Mouse (Mus musculus): Measurements from ENCODE around the gene Shroom3.

Gene Shroom3

DNA sequence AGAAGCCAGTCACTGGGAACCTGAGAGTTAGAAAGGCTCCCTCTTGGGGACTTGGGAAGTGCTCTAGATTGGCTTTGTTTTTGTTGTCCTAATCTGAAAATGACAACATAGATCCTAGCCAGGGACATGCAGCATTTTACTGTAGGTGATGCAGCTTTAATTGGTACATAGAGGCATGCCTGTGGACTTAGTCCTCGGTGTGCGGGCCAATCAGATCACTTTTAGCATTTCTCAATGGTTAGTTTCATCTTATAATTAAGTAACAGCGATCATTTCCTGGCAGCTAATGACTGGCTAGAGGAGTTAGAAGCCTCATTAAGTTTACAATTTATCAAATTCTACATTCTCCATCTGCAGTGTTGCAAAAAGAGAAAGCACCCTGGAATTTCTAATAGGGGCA, 167.7 kb downstream of the Shroom3 start:
- no peak for DNase-seq (ENCODE audit: low spot score in 2 of 2)

DNA sequence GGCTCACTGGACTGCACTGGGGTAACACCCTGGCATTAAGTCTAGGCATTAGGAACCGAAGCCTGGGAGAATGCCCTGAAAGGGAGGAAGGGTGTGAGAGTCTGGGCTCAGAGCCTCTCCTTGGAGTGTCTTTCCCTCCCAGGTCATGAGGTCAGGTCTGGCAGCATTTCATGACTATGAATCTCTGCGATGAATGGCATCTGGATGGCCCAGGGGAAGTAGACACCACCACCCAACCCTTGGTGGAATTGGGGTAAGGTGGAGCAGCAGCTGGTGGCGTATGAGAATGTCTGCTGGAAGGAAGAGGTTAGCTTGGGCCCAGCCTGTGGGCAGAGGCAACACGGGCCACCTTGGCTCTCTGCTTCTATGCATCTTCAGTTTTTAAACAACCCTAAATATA, 171.7 kb downstream of the Shroom3 start:
- DNase-seq (ENCODE audit: low spot score in 2 of 2) = no peak

DNA sequence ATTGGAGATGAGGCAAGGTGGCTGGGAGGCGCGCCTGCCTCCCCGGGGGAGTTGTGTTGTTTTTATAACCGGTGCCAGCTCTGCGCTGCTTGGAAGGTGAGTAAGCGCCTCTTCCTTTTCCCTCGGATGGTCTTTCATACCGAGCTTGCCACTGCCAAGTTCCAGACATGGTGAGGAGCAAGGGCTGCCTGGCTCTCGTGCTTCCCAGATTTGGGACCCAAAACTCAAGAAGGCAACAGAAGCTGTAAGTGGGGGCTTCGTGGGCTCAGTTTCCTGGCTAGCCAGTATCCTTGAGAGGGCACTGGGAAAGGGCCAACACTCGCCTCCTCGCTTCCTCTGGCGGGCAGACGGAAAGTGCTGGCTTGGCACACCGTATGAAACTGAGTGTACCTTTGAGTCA, 173.1 kb downstream of the Shroom3 start:
- peak in 1 of 2 experiments; percentile 29 for DNase-seq (ENCODE audit: low spot score in 2 of 2)

DNA sequence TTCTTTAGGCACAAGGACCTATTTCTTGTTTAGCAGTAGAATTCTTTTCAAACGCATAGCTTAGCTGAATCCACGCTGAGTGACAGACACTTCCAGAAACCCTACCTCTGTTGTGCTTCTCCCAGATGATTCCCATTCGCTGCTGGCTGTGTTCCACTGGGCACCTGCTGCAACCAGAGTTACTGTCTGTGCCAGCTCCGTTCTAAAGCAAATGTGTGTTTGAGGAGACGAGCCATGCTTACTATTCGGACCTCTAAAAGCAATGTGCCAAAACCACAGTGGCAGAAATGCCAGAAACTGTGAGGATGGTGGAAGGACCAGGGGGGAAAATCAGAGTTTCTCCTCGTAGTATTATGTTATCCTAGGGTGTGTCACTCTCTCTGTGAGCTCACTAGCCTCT, 173.9 kb downstream of the Shroom3 start:
- DNase-seq (ENCODE audit: low spot score in 2 of 2) = peak; percentile 47 to 53

DNA sequence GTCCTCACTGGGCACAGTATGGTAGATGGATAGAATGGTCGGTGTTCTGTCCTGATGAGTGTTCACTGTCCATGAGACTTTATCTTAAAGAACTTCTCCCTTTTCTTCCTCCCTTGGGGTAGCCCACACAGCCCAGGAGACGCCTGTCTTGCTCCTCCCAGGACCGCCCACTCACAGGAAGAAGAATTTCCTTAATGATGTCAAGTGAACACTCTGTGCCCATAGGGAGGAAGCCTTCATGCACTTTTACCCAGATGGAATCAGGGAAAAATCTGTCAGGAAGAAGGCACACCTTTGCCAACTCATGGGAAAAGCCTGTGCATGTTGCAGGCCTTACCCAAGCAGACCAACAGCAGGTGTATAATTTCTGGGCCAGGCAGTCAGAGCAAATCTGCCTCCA, 174.9 kb downstream of the Shroom3 start:
- DNase-seq (ENCODE audit: low spot score in 2 of 2) = no peak

DNA sequence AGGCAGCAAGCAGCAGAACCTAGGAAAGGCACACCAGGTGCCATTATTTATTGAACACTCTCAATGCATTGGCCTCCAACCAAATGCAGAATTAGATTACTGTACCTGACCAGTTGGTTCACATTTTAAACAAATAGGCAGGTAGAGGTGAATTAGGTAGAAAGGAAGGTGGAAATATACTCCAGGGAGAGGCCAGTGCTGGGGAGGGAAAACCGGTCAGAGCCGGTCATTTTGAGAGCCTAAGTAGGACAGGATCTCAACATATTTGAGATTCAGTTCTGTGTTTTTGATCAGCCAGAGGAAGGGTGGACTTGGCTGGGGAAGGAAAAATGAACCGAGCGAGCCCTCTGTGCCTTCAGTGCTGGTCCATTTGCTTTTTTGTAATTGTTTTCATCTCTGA, 175.3 kb downstream of the Shroom3 start:
- no peak for DNase-seq (ENCODE audit: low spot score in 2 of 2)

DNA sequence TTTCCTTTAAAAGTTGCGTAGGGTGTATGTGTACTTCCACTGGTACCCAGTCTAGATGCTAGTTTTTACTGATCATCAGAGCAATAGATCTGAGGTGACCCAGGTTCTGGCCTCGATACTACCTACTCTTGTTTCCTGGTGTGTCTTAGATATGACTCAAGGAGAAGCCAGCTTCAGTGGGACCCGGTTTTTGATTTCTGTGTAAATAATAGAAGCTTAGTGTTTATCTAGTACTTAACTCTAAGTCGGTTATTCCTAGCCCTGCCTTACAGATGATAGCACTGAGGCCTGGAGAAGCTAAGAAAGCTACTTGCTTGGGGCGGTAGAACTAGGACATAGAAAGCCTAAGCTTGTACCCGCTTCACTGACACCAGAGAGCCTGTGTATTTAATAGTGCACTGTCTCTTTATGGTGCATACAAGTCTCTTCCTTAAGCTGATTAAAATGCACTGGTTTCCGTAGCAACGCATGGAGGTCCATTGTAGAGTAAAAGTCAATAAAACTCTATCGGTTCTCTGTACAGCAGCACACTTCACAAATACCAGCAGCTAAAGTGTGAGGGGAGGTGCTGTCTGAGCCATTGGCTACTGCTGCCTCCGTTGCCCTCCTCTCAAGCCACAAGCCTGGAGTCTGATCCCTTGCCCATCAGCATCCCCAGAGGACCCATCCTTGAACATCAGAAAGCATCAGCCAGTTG, 178.3 kb downstream of the Shroom3 start:
- DNase-seq (ENCODE audit: low spot score in 2 of 2) = peak in 1 of 2 experiments; percentile 42

DNA sequence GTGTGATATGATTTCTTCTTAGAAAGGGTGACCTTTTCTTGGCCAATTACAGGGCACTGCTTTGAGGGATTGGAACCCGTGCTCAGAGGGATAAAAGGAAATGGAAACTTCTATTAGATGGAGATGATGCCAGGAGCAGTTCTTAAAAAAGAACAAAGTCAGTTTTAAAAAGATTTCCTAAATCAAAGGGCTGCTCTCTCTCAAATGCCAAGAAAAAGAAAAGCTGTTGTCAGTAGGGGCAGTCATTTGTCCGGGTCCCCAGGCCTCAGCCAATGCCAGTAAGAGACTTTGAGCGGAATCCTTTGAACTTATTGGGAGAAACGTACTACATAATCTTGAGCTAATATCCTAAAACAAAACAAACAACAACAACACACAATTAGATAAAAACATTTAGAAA, 181.9 kb downstream of the Shroom3 start:
- no peak for DNase-seq (ENCODE audit: low spot score in 2 of 2)

DNA sequence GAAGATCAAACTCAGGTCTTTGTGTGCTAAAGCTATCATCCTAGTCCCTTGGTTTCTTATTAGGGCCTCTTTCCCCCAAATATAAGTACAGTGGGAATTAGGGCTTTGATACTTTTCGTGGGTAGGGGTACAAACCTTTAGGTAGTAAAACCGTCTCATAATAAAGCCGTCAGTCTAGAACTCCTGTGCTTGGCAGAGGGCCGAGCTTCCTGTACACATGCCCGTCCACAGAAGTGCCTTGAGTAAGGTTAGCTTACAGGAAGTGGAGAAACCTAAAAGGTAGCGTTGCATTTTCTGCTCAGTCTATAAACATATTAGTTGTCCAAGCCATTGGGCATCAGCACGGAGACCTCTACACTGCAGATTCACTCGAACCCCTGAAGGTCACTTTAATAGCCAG, 183.3 kb downstream of the Shroom3 start:
- no peak for DNase-seq (ENCODE audit: low spot score in 2 of 2)

DNA sequence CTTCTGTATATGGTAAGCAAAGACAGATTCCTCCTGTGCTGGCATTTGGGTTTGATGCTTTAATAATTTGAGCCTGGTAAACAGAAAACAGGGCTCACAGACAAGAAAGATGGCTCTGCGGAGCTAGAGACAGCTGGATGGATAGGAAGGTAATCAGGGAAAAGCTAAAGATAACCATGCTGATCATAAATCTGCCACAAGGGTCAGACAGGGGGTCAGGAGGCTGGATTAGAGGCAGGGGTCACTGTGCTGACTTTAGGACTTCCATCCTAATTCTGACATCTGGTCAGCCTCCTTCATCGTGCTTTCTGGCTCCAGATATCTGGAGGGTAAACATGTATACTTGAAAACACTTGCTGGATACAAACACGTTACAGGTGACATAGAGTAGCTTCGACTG, 184.0 kb downstream of the Shroom3 start:
- DNase-seq (ENCODE audit: low spot score in 2 of 2) = no peak

DNA sequence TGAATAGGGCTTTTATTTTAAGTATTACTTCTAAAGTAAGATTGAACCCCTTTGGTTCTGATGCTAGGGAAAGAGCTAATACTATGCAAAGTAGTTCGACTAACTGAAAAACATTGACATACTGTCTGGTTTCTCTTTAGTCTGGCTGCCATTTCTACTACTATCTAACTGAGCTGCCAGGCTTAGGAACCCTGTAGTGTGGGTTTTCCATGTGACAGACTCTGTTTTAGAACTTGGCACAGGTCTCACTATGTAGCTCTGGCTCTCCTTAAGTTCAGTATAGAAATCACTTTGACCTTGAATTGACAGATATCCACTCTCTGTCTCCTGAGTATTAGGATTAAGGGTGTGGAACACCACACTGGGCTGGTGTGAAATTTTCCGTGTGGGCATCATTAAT, 185.0 kb downstream of the Shroom3 start:
- DNase-seq (ENCODE audit: low spot score in 2 of 2) = no peak

DNA sequence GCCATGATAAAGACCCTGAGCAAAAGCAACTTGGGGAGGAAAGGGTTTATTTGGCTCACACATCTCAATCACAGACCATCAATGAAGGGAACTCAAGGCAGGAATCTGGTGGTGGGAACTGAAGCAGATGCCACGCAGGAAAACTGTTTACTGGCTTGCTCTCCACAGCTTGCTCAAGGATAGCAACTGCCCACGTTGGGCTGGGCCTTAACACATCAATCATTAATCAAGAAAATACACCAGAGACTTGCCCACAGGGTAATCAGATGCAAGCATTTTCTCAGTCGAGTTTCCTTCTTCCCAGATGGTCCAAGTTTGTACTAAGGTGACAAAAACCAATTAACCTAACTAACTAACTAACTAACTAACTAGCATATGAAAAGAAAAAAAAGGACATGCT, 187.8 kb downstream of the Shroom3 start:
- no peak for DNase-seq (ENCODE audit: low spot score in 2 of 2)

DNA sequence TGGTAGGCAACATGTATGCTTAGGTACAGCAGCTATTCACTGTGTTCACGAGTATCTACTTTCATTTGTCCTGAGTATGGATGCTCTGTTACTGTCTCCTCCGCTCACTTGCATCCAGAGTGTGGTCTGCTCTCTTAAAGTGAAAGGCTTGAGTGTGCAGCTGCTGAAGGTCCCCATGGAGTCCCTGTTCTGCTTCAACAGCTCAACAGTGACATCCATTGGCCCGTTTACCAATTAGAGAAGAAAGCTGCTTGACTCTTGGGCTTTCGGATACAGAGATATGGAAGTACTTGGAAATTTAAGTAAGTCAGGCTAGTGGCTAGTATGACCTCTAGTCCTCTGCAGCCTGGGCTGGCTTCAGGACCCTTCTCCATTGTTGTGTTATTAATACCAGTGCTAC, 188.9 kb downstream of the Shroom3 start:
- no peak for DNase-seq (ENCODE audit: low spot score in 2 of 2)

DNA sequence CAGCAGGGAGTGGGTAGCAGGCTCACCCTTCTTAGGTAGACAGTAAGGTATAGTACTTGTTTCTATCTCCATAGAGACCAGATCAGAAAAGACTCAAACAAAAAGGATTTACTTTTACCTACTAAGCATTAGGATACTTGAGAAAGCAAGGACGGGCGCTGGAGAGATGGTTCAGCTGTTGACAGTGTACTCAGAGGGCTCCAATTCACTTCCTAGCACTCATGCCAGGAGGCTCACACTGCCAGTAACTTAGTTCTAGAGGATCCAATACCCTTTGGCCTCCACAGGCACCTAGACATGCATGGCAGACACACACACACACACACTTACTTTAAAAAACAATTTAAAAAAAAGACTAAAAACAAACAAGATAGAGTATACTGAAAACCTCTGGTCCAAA, 189.8 kb downstream of the Shroom3 start:
- DNase-seq (ENCODE audit: low spot score in 2 of 2) = no peak

DNA sequence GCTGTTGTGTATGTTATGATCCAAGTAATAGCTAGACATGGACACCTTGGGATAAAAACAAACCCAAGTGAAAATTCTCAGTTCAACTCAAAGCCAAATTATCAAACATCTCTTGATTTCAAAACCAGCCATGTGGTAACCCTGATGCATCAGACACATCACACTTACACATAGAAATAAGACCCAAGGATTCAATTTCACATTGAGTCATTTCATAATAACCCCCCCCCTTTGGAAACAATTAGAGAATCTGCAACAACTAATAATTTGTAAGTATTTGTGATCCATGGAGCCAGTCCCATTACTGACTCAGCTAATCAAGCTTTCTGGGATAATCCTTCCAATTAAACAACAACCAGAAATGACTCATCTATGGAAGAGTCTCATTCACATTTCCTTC, 190.3 kb downstream of the Shroom3 start:
- no peak for DNase-seq (ENCODE audit: low spot score in 2 of 2)

DNA sequence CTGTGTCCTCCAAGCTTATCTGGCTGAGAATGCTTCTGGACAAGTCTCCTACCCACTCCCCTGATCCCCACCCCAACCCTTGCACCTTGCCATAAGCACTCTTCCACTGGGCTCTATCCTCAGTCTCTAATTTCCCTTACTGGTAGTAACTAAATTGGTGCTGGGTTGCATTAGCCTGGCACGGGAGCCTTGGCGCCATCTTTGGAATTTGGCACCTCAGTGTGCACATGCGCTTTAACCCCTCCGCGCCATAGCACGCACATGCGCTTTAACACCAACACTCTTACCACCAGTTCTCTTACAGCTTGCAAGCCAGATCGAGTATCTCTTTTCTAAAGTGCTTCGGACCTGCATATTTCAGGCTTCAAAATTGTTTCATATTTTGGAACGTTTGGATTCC, 192.6 kb downstream of the Shroom3 start:
- DNase-seq (ENCODE audit: low spot score in 2 of 2) = no peak

DNA sequence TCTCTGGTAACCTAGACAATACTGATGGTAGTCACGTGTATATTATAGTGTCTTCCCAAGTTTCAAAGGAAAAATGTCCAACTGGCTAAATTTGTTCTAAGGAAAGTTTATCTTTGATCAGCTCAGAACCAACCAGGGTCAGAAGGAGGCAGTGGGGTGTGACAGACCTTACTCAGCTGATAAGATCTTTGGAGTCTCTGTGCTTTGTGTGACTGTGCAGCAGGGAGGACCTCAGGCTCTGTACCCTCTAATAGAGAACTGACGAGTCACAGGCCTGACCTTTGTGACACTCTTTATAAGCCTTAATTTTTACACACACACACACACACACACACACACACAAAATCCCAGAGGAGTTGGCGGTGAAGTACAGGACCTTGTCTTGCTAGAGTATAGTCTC, 193.9 kb downstream of the Shroom3 start:
- DNase-seq (ENCODE audit: low spot score in 2 of 2) = no peak

DNA sequence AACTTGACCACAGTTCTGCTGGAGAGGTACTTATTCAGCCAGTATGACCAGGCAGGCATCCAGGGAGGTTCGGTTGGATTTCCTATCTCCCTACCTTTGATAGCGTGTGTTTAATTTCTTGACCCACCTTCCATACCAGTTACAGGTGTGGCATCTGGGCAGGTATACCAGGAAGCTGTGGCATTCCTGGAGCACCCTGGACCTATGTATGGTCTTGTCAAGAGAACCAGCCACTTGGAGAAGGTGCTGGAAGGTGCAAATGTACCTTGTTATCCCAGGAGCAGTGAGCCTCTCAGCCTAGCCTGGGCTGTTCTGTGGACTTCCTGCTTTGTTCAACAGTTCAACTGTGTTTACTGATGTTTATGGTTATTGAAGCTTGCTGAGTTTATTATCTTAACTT, 197.2 kb downstream of the Shroom3 start:
- no peak for DNase-seq (ENCODE audit: low spot score in 2 of 2)

DNA sequence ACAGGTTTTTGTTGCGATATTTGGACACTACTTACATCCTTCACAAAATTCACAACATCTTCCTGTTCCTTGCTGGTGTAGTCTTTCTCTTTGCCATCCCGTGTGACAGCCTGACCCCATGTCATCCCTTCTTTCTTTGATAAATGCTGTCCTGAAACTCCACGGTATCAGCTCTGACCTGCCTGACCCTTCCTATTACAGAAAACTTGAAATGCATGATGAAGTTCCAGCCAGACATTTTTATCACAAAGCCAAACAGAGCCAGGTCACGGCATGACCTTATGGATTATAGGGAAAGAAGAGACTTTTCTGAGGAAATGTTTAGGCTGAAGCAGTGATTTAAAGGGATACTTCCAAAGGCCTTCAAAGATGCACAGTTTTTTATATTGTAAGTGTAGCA, 197.7 kb downstream of the Shroom3 start:
- no peak for DNase-seq (ENCODE audit: low spot score in 2 of 2)

DNA sequence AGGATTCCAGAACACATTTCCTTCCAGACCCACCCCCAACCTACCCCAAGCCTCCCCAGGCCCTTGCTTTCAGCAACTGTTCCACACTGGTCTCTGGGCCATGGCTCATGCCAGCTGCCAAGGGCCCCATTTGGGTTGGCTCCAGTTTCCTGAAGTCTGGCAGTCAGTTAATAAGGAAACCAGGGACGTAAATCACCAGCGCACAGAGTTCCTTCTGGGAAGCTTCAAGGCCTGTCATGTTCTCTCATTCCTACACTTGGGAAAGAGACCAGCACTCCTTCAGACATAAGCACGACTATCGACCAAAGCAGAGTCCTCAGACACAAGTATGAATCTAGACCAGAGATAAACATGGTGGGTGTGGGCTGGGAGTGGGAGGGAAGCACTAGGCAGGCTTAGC, 202.9 kb downstream of the Shroom3 start:
- DNase-seq (ENCODE audit: low spot score in 2 of 2) = no peak

DNA sequence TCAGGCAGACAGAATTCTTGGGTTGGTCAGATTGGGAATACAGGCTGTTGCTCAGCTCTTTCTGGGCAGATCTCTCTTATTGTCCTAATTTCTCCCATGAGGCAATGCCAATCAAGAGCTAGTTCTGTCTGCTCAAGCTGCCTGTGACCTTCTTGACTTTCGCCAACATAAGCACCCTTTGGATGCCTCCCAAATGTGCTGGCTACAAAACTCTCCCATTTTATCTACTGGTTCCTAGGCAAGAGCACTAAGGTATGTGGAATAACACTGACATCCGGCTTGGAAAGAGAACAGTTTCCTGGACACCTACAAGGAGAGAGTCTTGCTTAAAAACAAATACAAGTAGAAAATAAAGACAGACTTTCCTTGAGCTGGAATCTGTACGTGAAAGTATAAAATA, 204.3 kb downstream of the Shroom3 start:
- DNase-seq (ENCODE audit: low spot score in 2 of 2) = no peak

DNA sequence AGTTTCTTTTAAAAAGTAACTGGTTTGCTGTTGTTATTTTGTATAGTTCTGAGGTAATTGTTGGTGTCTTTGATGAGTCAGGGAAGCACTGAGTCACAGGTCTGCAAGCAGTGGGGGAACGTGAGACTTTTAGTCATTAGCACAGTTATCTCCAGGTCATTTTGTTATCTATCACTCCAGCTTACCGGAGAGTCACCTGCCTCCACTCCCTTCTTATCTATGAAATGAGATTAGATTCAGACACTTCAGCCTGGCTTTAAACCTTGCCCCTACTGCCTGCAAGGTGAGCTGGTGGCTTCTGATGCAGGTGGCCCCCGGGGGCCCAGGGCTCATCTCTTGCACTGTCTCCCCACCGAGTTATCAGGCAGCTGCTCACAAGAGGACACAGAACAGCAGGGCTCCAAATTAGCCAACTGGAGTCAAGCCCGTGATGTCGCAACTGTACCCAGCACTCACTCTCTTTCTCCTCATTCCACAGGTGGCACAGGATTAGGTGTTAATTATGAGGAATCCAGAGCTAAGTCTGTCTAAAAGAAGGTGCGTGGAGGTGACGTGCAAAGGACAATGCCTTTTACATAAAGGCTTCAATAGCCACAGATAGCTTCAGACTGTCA, 205.5 kb downstream of the Shroom3 start:
- no peak for DNase-seq (ENCODE audit: low spot score in 2 of 2)

DNA sequence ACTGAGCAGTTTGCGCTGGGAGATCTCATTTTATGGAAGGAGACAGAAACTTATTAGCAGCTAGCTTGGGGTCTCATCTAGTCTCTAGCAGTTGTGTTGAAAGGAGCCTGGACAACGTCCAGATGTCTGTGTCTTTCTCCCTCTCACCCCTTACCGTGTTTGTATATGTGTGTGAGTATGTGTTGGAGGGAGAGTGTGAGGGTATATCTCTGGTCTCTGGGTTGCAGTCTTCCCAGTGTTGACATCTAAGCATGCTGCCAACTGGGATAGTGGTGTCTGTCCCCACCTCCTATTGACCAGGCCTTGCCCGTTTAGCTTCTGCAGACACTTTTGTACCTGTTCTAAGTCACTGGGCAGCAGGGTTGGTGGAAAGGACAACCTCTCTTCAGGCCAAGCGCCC, 207.7 kb downstream of the Shroom3 start:
- no peak for DNase-seq (ENCODE audit: low spot score in 2 of 2)

DNA sequence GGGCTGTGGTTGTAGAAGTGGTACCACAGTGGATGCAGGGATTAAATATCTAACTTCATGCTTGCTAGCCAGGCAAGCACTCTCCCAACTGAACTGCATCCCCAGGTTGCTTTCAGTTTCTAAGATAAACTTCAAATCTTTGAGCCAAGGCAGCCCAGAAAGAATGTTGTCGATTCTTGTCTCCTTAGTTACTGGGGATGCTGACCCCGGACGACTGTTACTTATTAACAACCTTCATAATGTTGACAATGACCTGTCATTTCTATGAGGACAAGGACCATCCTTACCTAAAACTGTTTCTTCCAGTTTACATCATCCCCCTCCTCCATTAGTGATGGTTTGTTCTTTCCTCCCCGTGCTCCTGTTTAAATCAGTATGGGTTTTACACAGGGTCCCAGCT, 210.0 kb downstream of the Shroom3 start:
- DNase-seq (ENCODE audit: low spot score in 2 of 2) = no peak

Measured in right cerebral cortex, postnatal 10 days (tissue).